Mouse (Mus musculus) MEL (cell line): ENCODE measurements around the gene Tbc1d5. TPM values are rescaled to one million over a fixed set of nuclear protein-coding genes. Genes with fewer than 3 reads are reported as not detected.

Source experiments
- DNase-seq: peaks from one replicate; pipeline ENCODE4 v3.0.0; 2011; ENCODE audit warnings: low read depth, low spot score
- H3K27ac ChIP-seq: 2 replicates; pipeline ENCODE4 v1.5.1; 2012; ENCODE audit warnings: low read depth, mild to moderate bottlenecking, control low read depth, low read length, moderate library complexity; ENCODE audit not compliant: control insufficient read depth
- H3K27me3 ChIP-seq, 2 experiments: fragments of 150-350 bp in 1 of 2; sonication (generic) in 1 of 2; 2 replicates each; pipeline ENCODE4 v1.6.1; 2012; ENCODE audit warnings: low read length in 2 of 2, mild to moderate bottlenecking in 2 of 2, improper control_type of control experiment in 1 of 2, moderate library complexity in 1 of 2; ENCODE audit not compliant: insufficient read depth in 2 of 2, control insufficient read depth in 1 of 2
- H3K36me3 ChIP-seq, 2 experiments: 2 replicates each; pipeline ENCODE4 v1.6.1; 2012 to 2014; ENCODE audit warnings: low read length in 2 of 2, improper control_type of control experiment in 1 of 2, inconsistent platforms in 1 of 2, mild to moderate bottlenecking in 1 of 2; ENCODE audit not compliant: insufficient read depth in 2 of 2, control insufficient read depth in 1 of 2
- H3K4me1 ChIP-seq, 2 experiments: fragments of 150-350 bp in 1 of 2; sonication (generic) in 1 of 2; 2 replicates each; pipeline ENCODE4 v1.6.1; 2012; ENCODE audit warnings: low read length in 2 of 2, improper control_type of control experiment in 1 of 2, mild to moderate bottlenecking in 1 of 2; ENCODE audit not compliant: insufficient read depth in 2 of 2, control insufficient read depth in 1 of 2
- H3K4me3 ChIP-seq, 2 experiments: fragments of 150-350 bp in 1 of 2; sonication (generic) in 1 of 2; 2 replicates each; pipeline ENCODE4 v1.5.1; 2012; ENCODE audit warnings: low read depth in 2 of 2, low read length in 2 of 2, mild to moderate bottlenecking in 2 of 2, moderate library complexity in 2 of 2, control low read depth in 1 of 2, improper control_type of control experiment in 1 of 2; ENCODE audit not compliant: control insufficient read depth in 1 of 2, insufficient read depth in 1 of 2
- H3K79me2 ChIP-seq: 2 replicates; pipeline ENCODE4 v1.6.1; 2012; ENCODE audit warnings: mild to moderate bottlenecking, low read length, moderate library complexity; ENCODE audit not compliant: control insufficient read depth, poor library complexity, insufficient read depth
- H3K9ac ChIP-seq: 2 replicates; pipeline ENCODE4 v1.6.1; 2012; ENCODE audit warnings: low read depth, mild to moderate bottlenecking, control low read depth, low read length, moderate library complexity; ENCODE audit not compliant: control insufficient read depth, poor library complexity, severe bottlenecking
- H3K9me3 ChIP-seq: fragments of 150-350 bp; sonication (generic); replicated peaks from 2 replicates; pipeline ENCODE4 v1.6.1; 2012; ENCODE audit warnings: mild to moderate bottlenecking, low read length, improper control_type of control experiment, moderate library complexity; ENCODE audit not compliant: insufficient read depth
- CTCF ChIP-seq, 3 experiments: IDR thresholded peaks in 2 of 3; conservative IDR thresholded peaks in 1 of 3; 2 replicates each; pipeline ENCODE4 v1.5.1; 2011 to 2012; ENCODE audit warnings: low read length in 3 of 3, low read depth in 2 of 3, mild to moderate bottlenecking in 2 of 3, improper control_type of control experiment in 1 of 3, inconsistent platforms in 1 of 3, mixed read lengths in 1 of 3, moderate library complexity in 1 of 3; ENCODE audit not compliant: control insufficient read depth in 1 of 3, insufficient read depth in 1 of 3, poor library complexity in 1 of 3, severe bottlenecking in 1 of 3
- ELF1 ChIP-seq: IDR thresholded peaks from 2 replicates; pipeline ENCODE4 v1.6.1; 2014; ENCODE audit warnings: low read depth, mild to moderate bottlenecking, inconsistent platforms, low read length, improper control_type of control experiment, moderate library complexity
- GABPA ChIP-seq: IDR thresholded peaks from 2 replicates; pipeline ENCODE4 v1.6.1; 2012; ENCODE audit warnings: low read depth, mild to moderate bottlenecking, inconsistent platforms, low read length, improper control_type of control experiment, moderate library complexity
- KAT2A ChIP-seq: conservative IDR thresholded peaks from 2 replicates; pipeline ENCODE4 v1.6.1; 2012; ENCODE audit warnings: low read depth, low read length, improper control_type of control experiment, inconsistent platforms
- MAFK ChIP-seq: IDR thresholded peaks from 2 replicates; pipeline ENCODE4 v1.6.1; 2011; ENCODE audit warnings: low read depth, mild to moderate bottlenecking, low read length, improper control_type of control experiment, borderline replicate concordance
- MXI1 ChIP-seq: IDR thresholded peaks from 2 replicates; pipeline ENCODE4 v1.6.1; 2011; ENCODE audit warnings: mild to moderate bottlenecking, low read depth, low read length, improper control_type of control experiment
- MYB ChIP-seq: IDR thresholded peaks from 2 replicates; pipeline ENCODE4 v1.6.1; 2011; ENCODE audit warnings: mild to moderate bottlenecking, low read depth, low read length, improper control_type of control experiment
- POLR2AphosphoS2 ChIP-seq: IDR thresholded peaks from 2 replicates; pipeline ENCODE4 v1.6.1; 2011; ENCODE audit warnings: low read length, improper control_type of control experiment
- POLR2AphosphoS5 ChIP-seq: IDR thresholded peaks from 2 replicates; pipeline ENCODE4 v1.6.1; 2012; ENCODE audit warnings: low read depth, borderline replicate concordance, mild to moderate bottlenecking, inconsistent platforms, low read length, moderate library complexity, mixed read lengths
- RAD21 ChIP-seq: IDR thresholded peaks from 2 replicates; pipeline ENCODE4 v1.6.1; 2011; ENCODE audit warnings: mild to moderate bottlenecking, low read depth, low read length, improper control_type of control experiment
- SMC3 ChIP-seq: IDR thresholded peaks from 2 replicates; pipeline ENCODE4 v1.6.1; 2011; ENCODE audit warnings: low read depth, low read length, improper control_type of control experiment
- UBTF ChIP-seq: IDR thresholded peaks from 2 replicates; pipeline ENCODE4 v1.6.1; 2012; ENCODE audit warnings: low read depth, mild to moderate bottlenecking, inconsistent platforms, low read length, improper control_type of control experiment, moderate library complexity, borderline replicate concordance; ENCODE audit not compliant: insufficient read depth
- USF1 ChIP-seq: IDR thresholded peaks from 2 replicates; pipeline ENCODE4 v1.6.1; 2014; ENCODE audit warnings: low read depth, mild to moderate bottlenecking, inconsistent platforms, low read length, improper control_type of control experiment, moderate library complexity
- ZC3H11A ChIP-seq: IDR thresholded peaks from 2 replicates; pipeline ENCODE4 v1.6.1; 2012; ENCODE audit warnings: low read depth, mild to moderate bottlenecking, inconsistent platforms, low read length, improper control_type of control experiment
- ZKSCAN1 ChIP-seq: IDR thresholded peaks from 2 replicates; pipeline ENCODE4 v1.6.1; 2012; ENCODE audit warnings: low read depth, mild to moderate bottlenecking, inconsistent platforms, low read length, improper control_type of control experiment, moderate library complexity
- ZNF384 ChIP-seq: IDR thresholded peaks from 2 replicates; pipeline ENCODE4 v1.6.1; 2012; ENCODE audit warnings: low read depth, mild to moderate bottlenecking, inconsistent platforms, low read length, improper control_type of control experiment
- polyA plus RNA-seq, 2 experiments: library from polyadenylated mRNA; stranded (reverse) in 1 of 2; unstranded in 1 of 2; fragments of >175 nt in 1 of 2; fragments of >200 nt in 1 of 2; gene quantifications; 2 replicates each; pipeline versions ENCODE4 v1.2.1 to v1.2.4; 2012; ENCODE audit warnings: low replicate concordance in 2 of 2, low read depth in 1 of 2; ENCODE audit not compliant: insufficient read length in 2 of 2, insufficient read depth in 1 of 2, missing spikeins in 1 of 2
- total RNA-seq: library from RNA; depleted of rRNA; stranded (reverse); fragments of 300-350 nt; gene quantifications from 2 replicates; pipeline ENCODE4 v1.2.3, GENCODE M21; 2012

Gene Tbc1d5
- total and polyA plus RNA-seq, 3 experiments = 5.4 to 116 (median 8.2) TPM

DNA sequence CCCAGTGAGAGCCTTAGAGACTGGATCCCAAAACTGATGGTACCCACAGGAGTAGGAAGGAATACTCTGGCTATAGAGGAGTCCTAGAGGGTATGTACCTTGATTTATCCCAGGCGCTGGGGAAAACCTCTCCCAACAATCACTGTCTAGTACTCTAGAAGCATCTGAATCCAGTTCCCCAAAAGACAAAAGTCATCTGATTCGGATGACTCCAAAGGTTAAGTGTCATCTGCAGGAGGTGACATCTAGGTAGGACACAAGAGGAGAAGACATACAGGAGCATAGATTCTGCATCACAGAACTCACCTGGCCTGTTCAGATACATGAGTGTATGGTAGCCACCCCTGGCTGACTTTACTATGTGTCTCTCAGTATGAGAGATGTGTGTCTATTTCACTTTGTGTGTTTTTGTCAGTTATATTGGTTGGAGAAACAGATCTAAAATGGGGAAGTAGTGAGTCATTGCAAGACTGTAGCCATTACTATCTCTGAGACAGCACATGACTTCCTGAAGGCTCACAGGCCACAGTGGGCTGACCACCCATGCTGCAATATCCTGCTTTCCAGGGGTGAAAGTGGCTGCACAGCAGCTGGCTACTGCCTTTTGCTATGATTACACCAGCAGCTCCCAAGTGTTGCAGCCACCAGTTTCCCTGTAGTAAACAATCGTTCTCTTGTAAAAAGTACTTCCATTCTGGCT is 185.7 kb downstream of the Tbc1d5 start (continued):
- TF ChIP-seq MYB = peak; percentile 75

GRCm38 (mm10) chr17:50990770-50991405 is 188.3 kb downstream of the Tbc1d5 start:
- no peak overlapping the region for H3K9ac ChIP-seq
- TF ChIP-seq POLR2AphosphoS2 (no peak), UBTF (no peak), USF1 (no peak), ZNF384 (no peak), ELF1 (no peak), KAT2A (no peak), ZKSCAN1 (no peak), MAFK (no peak), MXI1 (no peak), GABPA (no peak)
- TF ChIP-seq, all 39 proteins: peak for 0
- Histone ChIP-seq H3K27ac (no peak overlapping the region), H3K27me3 (no peaks in the 10 kb centered on the region), H3K4me1 (peaks cover 5 to 8% of the 10 kb centered on the region in 2 experiments), H3K9me3 (no peaks in the 10 kb centered on the region), H3K4me3 (no peak overlapping the region), H3K79me2 (no peaks in the 10 kb centered on the region), H3K36me3 (peaks cover 0 to 32% of the 10 kb centered on the region in 2 experiments; a peak in 2 of 4 replicates)
- DNase-seq = no peak

DNA sequence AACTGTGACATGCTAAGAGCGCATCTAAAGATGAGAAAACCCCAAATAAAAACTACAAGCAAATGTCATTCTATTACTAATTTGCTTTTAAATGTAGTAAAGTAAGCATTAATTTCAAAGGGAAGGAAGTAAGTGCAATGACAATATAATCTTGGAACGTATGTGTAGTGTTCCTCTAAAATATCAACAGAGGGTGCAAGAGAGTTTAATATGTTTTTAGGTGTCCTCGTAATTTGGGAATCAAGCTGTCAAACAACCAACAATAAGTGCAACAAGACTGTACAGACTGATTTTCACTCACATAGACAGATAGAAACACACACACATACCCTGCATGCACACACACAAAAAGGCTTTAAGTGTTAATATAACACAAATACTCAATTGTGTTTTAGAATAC is 191.2 kb downstream of the Tbc1d5 start:
- H3K4me3 ChIP-seq = no peak overlapping the region
- TF ChIP-seq SMC3 = peak; percentile 66
- no peak for TF ChIP-seq POLR2AphosphoS5
- peak in 1 of 3 experiments; percentile 52; a peak in 2 of 6 replicates for TF ChIP-seq CTCF (IDR thresholded peaks at IDR 0.05 in 2 of 3, conservative IDR thresholded peaks at IDR 0.05 in 1 of 3; ENCODE audit: control insufficient read depth in 1 of 3, insufficient read depth in 1 of 3, low read depth in 2 of 3, low read length in 3 of 3, poor library complexity in 1 of 3, severe bottlenecking in 1 of 3)
- no peak for TF ChIP-seq POLR2AphosphoS2
- TF ChIP-seq RAD21 = peak; percentile 69
- TF ChIP-seq ZC3H11A = peak; percentile 53
- no peaks in the 10 kb centered on the region for H3K4me1 ChIP-seq
- no peak overlapping the region for H3K27ac ChIP-seq
- H3K9ac ChIP-seq = no peak overlapping the region
- DNase-seq = peak; percentile 26
- no peaks in the 10 kb centered on the region for H3K79me2 ChIP-seq
- no peaks in the 10 kb centered on the region for H3K27me3 ChIP-seq
- no peaks in the 10 kb centered on the region for H3K9me3 ChIP-seq
- peaks cover 0 to 12% of the 10 kb centered on the region in 2 experiments; a peak in 3 of 4 replicates for H3K36me3 ChIP-seq
